Mouse (Mus musculus) liver, adult 2 months (tissue): ENCODE data around the gene Brox. TPM values are rescaled to one million over a fixed set of nuclear protein-coding genes. Genes with fewer than 3 reads are reported as not detected.

Source experiments
- DNase-seq: peaks from one replicate; pipeline ENCODE4 v3.0.0-alpha.2; 2011; ENCODE audit warnings: low read depth, low spot score; ENCODE audit errors: extremely low read depth
- H3K27ac ChIP-seq: fragments of 200-500 bp; replicated peaks from 2 replicates; pipeline ENCODE4 v1.5.1; 2012; ENCODE audit warnings: low read depth, mild to moderate bottlenecking, control low read depth, inconsistent platforms, low read length; ENCODE audit not compliant: insufficient read depth
- H3K27me3 ChIP-seq: fragments of 200-500 bp; 2 replicates; pipeline ENCODE4 v1.6.1; 2012; ENCODE audit warnings: mild to moderate bottlenecking, moderate library complexity, low read length, inconsistent platforms; ENCODE audit not compliant: control insufficient read depth, insufficient read depth
- H3K36me3 ChIP-seq: fragments of 200-500 bp; 2 replicates; pipeline ENCODE4 v1.6.1; 2012; ENCODE audit warnings: low read length, inconsistent platforms; ENCODE audit not compliant: control insufficient read depth, insufficient read depth
- H3K4me1 ChIP-seq: fragments of 200-500 bp; 2 replicates; pipeline ENCODE4 v1.6.1; 2011; ENCODE audit warnings: low read length; ENCODE audit not compliant: control insufficient read depth, insufficient read depth
- H3K4me3 ChIP-seq: fragments of 200-500 bp; 2 replicates; pipeline ENCODE4 v1.5.1; 2011; ENCODE audit warnings: low read depth, mild to moderate bottlenecking, control low read depth, low read length, moderate library complexity; ENCODE audit not compliant: insufficient read depth
- H3K79me2 ChIP-seq: fragments of 200-500 bp; 2 replicates; pipeline ENCODE4 v1.6.1; 2012; ENCODE audit warnings: inconsistent platforms, mild to moderate bottlenecking, low read length, moderate library complexity; ENCODE audit not compliant: control insufficient read depth, insufficient read depth
- H3K9ac ChIP-seq: fragments of 200-500 bp; 2 replicates; pipeline ENCODE4 v1.6.1; 2012; ENCODE audit warnings: low read depth, mild to moderate bottlenecking, control low read depth, inconsistent platforms, low read length
- CTCF ChIP-seq: fragments of 200-500 bp; IDR thresholded peaks from 2 replicates; pipeline ENCODE4 v1.5.1; 2011; ENCODE audit warnings: low read depth, low read length, control low read depth
- POLR2A ChIP-seq: fragments of 200-500 bp; IDR thresholded peaks from 2 replicates; pipeline ENCODE4 v1.6.1; 2011; ENCODE audit warnings: low read length, control low read depth; ENCODE audit not compliant: insufficient read depth; ENCODE audit errors: extremely low read depth
- WGBS: fragments of 180-500 bp; shearing (Covaris S2); methylation state at CpG from one replicate; pipeline ENCODE4 v1.1.7; 2018; 5-methylcytosine and 5-hydroxymethylcytosine counted together
- polyA plus RNA-seq: library from polyadenylated mRNA; depleted of rRNA; stranded (reverse); fragments of >200 nt; gene quantifications from 2 replicates; pipeline ENCODE4 v1.2.3, GENCODE M21; 2012
- total RNA-seq: library from RNA; depleted of rRNA; stranded (reverse); fragments of >200 nt; gene quantifications from 2 replicates; pipeline ENCODE4 v1.2.3, GENCODE M21; 2014

The Brox gene
- total and polyA plus RNA-seq, 2 experiments: 8.2 to 29.5 TPM

DNA sequence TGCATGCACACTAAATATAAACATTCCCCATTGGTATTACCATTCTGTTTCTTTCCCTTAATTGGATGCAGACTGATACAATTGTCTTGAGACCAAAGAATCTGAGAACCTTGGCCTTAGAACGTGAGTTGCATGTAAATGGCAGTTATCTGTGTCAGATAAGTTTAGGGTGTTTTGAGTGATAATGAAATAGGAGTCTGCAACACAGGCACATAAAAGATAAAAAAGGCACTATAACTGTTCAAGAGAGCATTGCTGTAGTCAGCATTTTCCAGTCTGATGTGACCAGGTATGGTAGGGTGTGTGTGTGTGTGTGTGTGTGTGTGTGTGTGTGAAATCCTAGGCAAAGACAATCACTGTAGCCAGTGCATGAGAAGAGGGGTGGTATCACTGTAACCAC is 48.9 kb downstream of the Brox start:
- Histone ChIP-seq H3K9ac (no peak overlapping the region), H3K4me1 (no peaks in the 10 kb centered on the region), H3K79me2 (no peaks in the 10 kb centered on the region), H3K4me3 (no peak overlapping the region), H3K36me3 (no peaks in the 10 kb centered on the region), H3K27ac (no peak overlapping the region), H3K27me3 (no peaks in the 10 kb centered on the region; the same call in 1 of the 2 replicates)
- WGBS: 37% methylated on average over 1 of the region's 1 CpGs
- DNase-seq: no peak
- no peak for TF ChIP-seq POLR2A
- no peak for TF ChIP-seq CTCF

GRCm38 (mm10) chr1:183243293-183243692 is 53.8 kb downstream of the Brox start:
- H3K36me3 ChIP-seq: no peaks in the 10 kb centered on the region
- no peak overlapping the region for H3K27ac ChIP-seq
- H3K79me2 ChIP-seq: no peaks in the 10 kb centered on the region
- 73% methylated on average over 7 of the region's 7 CpGs for WGBS
- no peak for DNase-seq
- H3K4me3 ChIP-seq: no peak overlapping the region
- no peak overlapping the region for H3K9ac ChIP-seq
- no peaks in the 10 kb centered on the region for H3K27me3 ChIP-seq
- TF ChIP-seq POLR2A (no peak), CTCF (no peak)
- no peaks in the 10 kb centered on the region for H3K4me1 ChIP-seq

- H3K4me3 ChIP-seq: no peak overlapping the region
- DNase-seq: peak; percentile 34
- no peaks in the 10 kb centered on the region for H3K36me3 ChIP-seq
- TF ChIP-seq POLR2A (no peak), CTCF (peak; percentile 68)
- no peaks in the 10 kb centered on the region for H3K79me2 ChIP-seq
- H3K27ac ChIP-seq: no peak overlapping the region
- H3K4me1 ChIP-seq: no peaks in the 10 kb centered on the region
- H3K27me3 ChIP-seq: no peaks in the 10 kb centered on the region
- no peak overlapping the region for H3K9ac ChIP-seq
- WGBS: 13% methylated on average over 2 of the region's 2 CpGs
Measured at GRCm38 (mm10) chr1:183237901-183238300, 59.2 kb downstream of the Brox start.

- TF ChIP-seq CTCF: no peak
- no peak for TF ChIP-seq POLR2A
- Histone ChIP-seq H3K4me3 (no peak overlapping the region), H3K4me1 (no peaks in the 10 kb centered on the region), H3K79me2 (no peaks in the 10 kb centered on the region), H3K36me3 (no peaks in the 10 kb centered on the region), H3K9ac (no peak overlapping the region), H3K27ac (no peak overlapping the region), H3K27me3 (no peaks in the 10 kb centered on the region)
- no peak for DNase-seq
- 71% methylated on average over 5 of the region's 5 CpGs for WGBS
Measured at GRCm38 (mm10) chr1:183236460-183236859, 60.6 kb downstream of the Brox start.

DNA sequence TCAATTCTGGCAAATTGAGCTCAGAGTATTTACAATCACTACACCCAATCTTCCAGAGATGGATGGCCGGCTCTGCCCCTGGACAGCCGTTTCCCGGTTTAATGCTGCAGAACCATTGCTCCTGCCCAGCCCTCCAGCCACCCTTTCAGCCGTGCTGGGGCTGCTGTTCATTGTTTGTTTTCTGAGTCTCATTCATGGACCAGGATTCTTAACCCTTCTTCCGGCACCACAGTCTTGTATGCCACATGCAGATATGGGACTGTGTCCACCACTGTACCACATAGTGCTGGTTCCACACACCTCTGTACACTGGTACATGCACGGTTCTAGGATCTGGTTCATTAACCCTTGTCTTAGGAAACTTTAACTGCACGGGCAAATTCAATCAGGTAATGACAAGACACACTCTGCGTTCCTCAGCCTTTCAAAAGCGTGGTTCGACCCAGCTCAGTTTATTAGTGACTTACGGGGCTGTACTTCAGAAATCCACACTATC is 63.3 kb downstream of the Brox start:
- 80% methylated on average over 11 of the region's 11 CpGs for WGBS
- Histone ChIP-seq H3K4me1 (no peaks in the 10 kb centered on the region), H3K4me3 (no peak overlapping the region), H3K27me3 (no peaks in the 10 kb centered on the region), H3K79me2 (no peaks in the 10 kb centered on the region), H3K27ac (no peak overlapping the region), H3K9ac (no peak overlapping the region), H3K36me3 (no peaks in the 10 kb centered on the region)
- DNase-seq: no peak
- TF ChIP-seq POLR2A (no peak), CTCF (no peak)

- WGBS: 79% methylated on average over 7 of the region's 7 CpGs
- Histone ChIP-seq H3K27ac (no peak overlapping the region), H3K9ac (no peak overlapping the region), H3K4me1 (no peaks in the 10 kb centered on the region), H3K36me3 (no peaks in the 10 kb centered on the region), H3K4me3 (no peak overlapping the region), H3K27me3 (no peaks in the 10 kb centered on the region), H3K79me2 (no peaks in the 10 kb centered on the region)
- no peak for DNase-seq
- no peak for TF ChIP-seq POLR2A
- no peak for TF ChIP-seq CTCF
Measured at GRCm38 (mm10) chr1:183232985-183233678, 63.9 kb downstream of the Brox start.
